Mouse (Mus musculus): ENCODE data around the gene Olfr791.

Gene Olfr791

DNA sequence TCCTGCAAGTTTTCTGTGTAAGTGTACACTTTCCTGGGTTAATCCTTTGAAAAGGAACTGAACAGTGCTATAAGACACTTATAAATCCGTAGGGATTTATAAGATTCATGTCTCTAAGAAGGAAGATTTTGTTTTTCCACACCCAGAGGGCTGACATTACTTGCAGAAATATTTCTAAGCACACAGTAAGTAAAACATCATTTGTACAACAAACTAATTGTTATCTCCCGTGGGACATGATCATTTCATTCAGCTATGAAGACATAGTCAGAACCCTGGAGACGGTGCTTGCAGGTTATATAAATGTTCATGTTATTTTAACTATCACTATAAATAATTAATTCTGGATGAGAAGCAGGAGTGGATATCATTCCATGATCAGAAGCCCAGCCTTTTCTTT, at the start of gene Olfr791:
Olfr791 (plus strand) TSS at position 301 of the 400 bp plus-strand sequence.
- in situ Hi-C loops (cut with MboI, MseI) = no loop called here

DNA sequence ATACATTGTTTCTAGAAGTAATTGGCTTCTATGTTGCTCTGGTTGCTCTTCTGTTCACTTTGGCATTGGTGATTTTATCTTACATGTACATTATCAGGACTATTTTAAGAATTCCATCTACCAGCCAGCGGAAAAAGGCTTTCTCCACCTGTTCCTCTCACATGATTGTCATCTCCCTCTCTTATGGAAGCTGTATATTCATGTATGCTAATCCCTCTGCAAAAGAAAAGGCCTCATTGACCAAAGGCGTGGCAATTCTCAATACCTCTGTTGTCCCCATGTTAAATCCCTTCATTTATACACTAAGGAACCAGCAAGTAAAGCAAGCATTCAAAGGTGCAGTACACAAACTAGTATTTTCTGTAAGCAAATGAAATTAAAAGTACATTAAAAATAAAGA, 48.3 kb upstream of the Olfr791 start:
- in situ Hi-C loops (cut with MboI, MseI) = no loop called here

GRCm38 (mm10) chr10:129473723-129474122, 47.9 kb upstream of the Olfr791 start:
- in situ Hi-C loops (cut with MboI, MseI) = no loop called here

GRCm38 (mm10) chr10:129484452-129484851, 37.1 kb upstream of the Olfr791 start, which contains the start of gene Olfr789:
Gene Olfr789 (plus strand): TSS chr10:129484752.
- in situ Hi-C loops (cut with MboI, MseI) = no loop called here

- in situ Hi-C loops (cut with MboI, MseI) = loop anchor here (10.0 kb wide), 1 partner anchor 465 kb away; no protein-coding TSS in a partner anchor
These were observed 31.5 kb upstream of the Olfr791 start for GRCm38 (mm10) chr10:129490101-129490500.

DNA sequence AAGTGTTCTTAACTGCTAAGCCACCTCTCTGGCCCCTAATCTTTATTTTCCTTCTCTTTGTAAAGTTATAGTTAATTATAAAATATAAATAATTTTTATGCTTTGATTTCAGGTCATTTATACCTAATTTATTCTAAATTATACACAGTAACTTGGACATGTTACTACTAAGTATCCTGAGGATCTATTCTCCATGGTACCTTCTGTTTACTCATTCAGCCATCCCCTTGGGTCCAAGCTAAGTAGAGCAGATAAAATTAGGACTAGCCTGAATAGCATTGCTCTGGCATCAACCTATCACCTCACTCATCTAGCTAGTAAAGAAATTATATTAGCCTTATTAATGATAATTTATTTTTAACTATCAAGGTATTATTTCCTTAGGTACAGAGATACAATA, 23.4 kb upstream of the Olfr791 start, which contains the start of gene Olfr790:
Olfr790 (plus strand) TSS at position 301 of the 400 bp plus-strand sequence.
- in situ Hi-C loops (cut with MboI, MseI) = loop anchor here (10.0 kb wide), 1 partner anchor 473 kb away; no protein-coding TSS in a partner anchor

- in situ Hi-C loops (cut with MboI, MseI) = no loop called here
These were observed 17.3 kb downstream of the Olfr791 start, which contains the start of gene Olfr792 for GRCm38 (mm10) chr10:129538862-129539261. Gene Olfr792 (plus strand): TSS chr10:129539162.

DNA sequence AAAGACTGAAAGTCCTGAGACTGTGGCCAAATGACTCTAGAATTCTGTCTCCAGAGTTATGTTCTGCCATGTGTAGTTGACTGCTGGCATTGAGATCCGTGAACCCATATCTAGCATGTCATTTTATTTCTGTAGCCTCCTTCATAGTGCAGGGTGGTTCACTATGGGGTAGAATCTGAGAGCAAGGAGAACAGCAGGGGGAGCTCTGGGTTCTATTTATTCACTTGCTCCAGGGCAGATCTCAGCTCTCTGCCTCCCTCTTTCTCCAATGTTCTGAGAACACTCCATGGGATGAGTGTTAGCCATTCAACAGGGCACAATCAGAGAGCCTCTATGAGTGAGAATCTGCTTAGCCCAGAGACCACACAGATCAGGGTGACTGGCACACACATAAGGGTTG, 27.8 kb downstream of the Olfr791 start:
- in situ Hi-C loops (cut with MboI, MseI) = no loop called here

- in situ Hi-C loops (cut with MboI, MseI) = no loop called here
These were observed 45.8 kb downstream of the Olfr791 start, which contains the start of gene Olfr794 for GRCm38 (mm10) chr10:129567355-129567754. Gene Olfr794 (plus strand): TSS chr10:129567655.

- in situ Hi-C loops (cut with MboI, MseI) = no loop called here
These were observed 55.5 kb downstream of the Olfr791 start for GRCm38 (mm10) chr10:129577066-129577465.
